Mouse (Mus musculus) erythroblast, embryonic 14.5 days (primary cell): ENCODE results near the gene Shb.

Source experiments
- GATA1 ChIP-seq: IDR thresholded peaks from 2 replicates; pipeline ENCODE4 v1.6.1; 2012; ENCODE audit warnings: low read length, inconsistent platforms, mixed read lengths
- TAL1 ChIP-seq: IDR thresholded peaks from 3 replicates; pipeline ENCODE4 v1.6.1; 2012; ENCODE audit warnings: low read length, inconsistent platforms, mixed read lengths

DNA sequence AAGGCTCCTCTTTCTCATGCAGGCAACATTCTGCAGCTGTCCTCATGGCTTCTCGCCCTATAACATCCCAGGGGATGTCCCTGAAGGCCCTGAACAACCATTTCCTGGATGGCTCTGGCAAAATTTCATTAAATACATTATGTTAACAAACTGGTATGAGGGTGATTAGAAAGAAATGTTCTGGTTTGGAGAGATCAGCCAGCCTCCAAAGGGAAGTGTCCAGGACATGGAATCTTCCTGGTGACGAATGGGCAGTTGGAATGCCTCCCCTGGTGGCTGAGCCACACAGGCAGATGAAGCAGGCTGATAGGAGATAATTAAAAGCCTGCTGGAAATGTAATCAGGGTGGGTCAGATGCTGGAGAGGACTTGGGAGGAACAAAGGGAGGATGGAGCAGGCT lies 96.4 kb downstream of the Shb start:
- TF ChIP-seq TAL1 (no peak), GATA1 (no peak)
